Mouse (Mus musculus) embryonic facial prominence, embryonic 11.5 days (tissue): ENCODE data around the gene Otulinl. TPM values are rescaled to one million over a fixed set of nuclear protein-coding genes. Genes with fewer than 3 reads are reported as not detected.

ENCODE experiments used
- ATAC-seq: fragments of 200-750 bp; cut with Nextera tagmentation; replicated peaks from 2 replicates; pipeline ENCODE4 v1.8.0; 2017; ENCODE audit warnings: low read depth; ENCODE audit not compliant: insufficient number of reproducible peaks, low FRiP score, low TSS enrichment
- DNase-seq: peaks from one replicate; pipeline ENCODE4 v3.0.0-alpha.2; 2015; ENCODE audit warnings: low spot score
- H3K27ac ChIP-seq: fragments of 300-500 bp; sonication (generic); replicated peaks from 2 replicates; pipeline ENCODE4 v1.5.1; 2014; ENCODE audit warnings: mild to moderate bottlenecking, low read depth, low read length, control low read depth
- H3K27me3 ChIP-seq: fragments of 300-500 bp; sonication (generic); 2 replicates; pipeline ENCODE4 v1.6.1; 2014; ENCODE audit warnings: mild to moderate bottlenecking, low read length, moderate library complexity, mixed read lengths; ENCODE audit not compliant: control insufficient read depth, insufficient read depth
- H3K36me3 ChIP-seq: fragments of 300-500 bp; sonication (generic); replicated peaks from 2 replicates; pipeline ENCODE4 v1.6.1; 2014; ENCODE audit warnings: low read depth, mild to moderate bottlenecking, low read length, moderate library complexity, mixed read lengths; ENCODE audit not compliant: control insufficient read depth, insufficient read depth
- H3K4me1 ChIP-seq: fragments of 300-500 bp; sonication (generic); 2 replicates; pipeline ENCODE4 v1.6.1; 2014; ENCODE audit warnings: low read length, mixed read lengths; ENCODE audit not compliant: control insufficient read depth, insufficient read depth
- H3K4me2 ChIP-seq: fragments of 300-500 bp; sonication (generic); 2 replicates; pipeline ENCODE4 v1.6.1; 2014; ENCODE audit warnings: low read depth, mild to moderate bottlenecking, control low read depth, low read length, moderate library complexity
- H3K4me3 ChIP-seq: fragments of 300-500 bp; sonication (generic); 2 replicates; pipeline ENCODE4 v1.5.1; 2014; ENCODE audit warnings: low read depth, low read length, control low read depth
- H3K9ac ChIP-seq: fragments of 300-500 bp; sonication (generic); replicated peaks from 2 replicates; pipeline ENCODE4 v1.6.1; 2014; ENCODE audit warnings: mild to moderate bottlenecking, control low read depth, low read length
- H3K9me3 ChIP-seq: fragments of 300-500 bp; sonication (generic); replicated peaks from 2 replicates; pipeline ENCODE4 v1.6.1; 2016; ENCODE audit warnings: mild to moderate bottlenecking, low read length, inconsistent platforms, mixed read lengths; ENCODE audit not compliant: control insufficient read depth
- WGBS: fragments of 180-500 bp; shearing (Covaris S2); extraction: QIAGEN DNeasy Blood & Tissue Kit; methylation state at CpG from one replicate; pipeline ENCODE4 v1.1.7; 2014; 5-methylcytosine and 5-hydroxymethylcytosine counted together
- polyA plus RNA-seq: library from polyadenylated mRNA; unstranded; fragments of >200 nt; fragmentation: Nextera tagmentation; extraction: Ambion mirVana; gene quantifications from 2 replicates; pipeline ENCODE4 v1.2.1, GENCODE M21; 2014

Otulinl gene
- polyA plus RNA-seq, 1 experiment from 2014 or later, result 14.9 TPM

DNA sequence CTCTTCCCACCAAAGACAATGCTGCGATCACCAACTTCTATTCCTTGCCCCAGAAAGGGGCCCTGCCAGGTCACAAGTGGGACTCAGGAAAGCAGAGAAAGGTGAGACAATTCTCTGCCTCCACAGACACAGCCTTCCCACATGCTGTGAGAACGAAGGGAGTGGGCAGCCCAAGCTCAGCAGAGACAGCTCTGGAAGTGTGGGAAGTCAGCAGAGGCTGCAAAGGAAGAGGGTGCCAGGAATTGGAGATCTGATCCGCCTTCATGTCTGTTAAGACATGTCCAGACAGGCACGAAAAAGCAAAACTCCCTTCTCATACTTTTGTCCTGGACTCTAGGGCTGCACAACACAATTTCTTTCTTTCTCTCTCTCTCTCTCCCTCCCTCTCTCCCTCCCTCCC is 12.1 kb downstream of the Otulinl start:
- Histone ChIP-seq H3K36me3 (no peaks in the 10 kb centered on the region), H3K4me3 (no peak overlapping the region), H3K27ac (no peak overlapping the region), H3K27me3 (no peaks in the 10 kb centered on the region), H3K9me3 (no peaks in the 10 kb centered on the region), H3K9ac (no peak overlapping the region), H3K4me1 (no peaks in the 10 kb centered on the region), H3K4me2 (no peak overlapping the region)
- DNase-seq (no peak), ATAC-seq (no peak)
- WGBS, result 83% methylated on average over 4 of the region's 4 CpGs

GRCm38 (mm10) chr15:27668557-27668956 is 12.8 kb downstream of the Otulinl start:
- H3K27ac ChIP-seq, result no peak overlapping the region
- 91% methylated on average over 7 of the region's 7 CpGs for WGBS
- no peak overlapping the region for H3K9ac ChIP-seq
- no peaks in the 10 kb centered on the region for H3K36me3 ChIP-seq
- no peaks in the 10 kb centered on the region for H3K27me3 ChIP-seq
- H3K4me1 ChIP-seq, result no peaks in the 10 kb centered on the region
- H3K9me3 ChIP-seq, result no peaks in the 10 kb centered on the region
- no peak for ATAC-seq
- DNase-seq, result no peak
- no peak overlapping the region for H3K4me2 ChIP-seq
- H3K4me3 ChIP-seq, result no peak overlapping the region

DNA sequence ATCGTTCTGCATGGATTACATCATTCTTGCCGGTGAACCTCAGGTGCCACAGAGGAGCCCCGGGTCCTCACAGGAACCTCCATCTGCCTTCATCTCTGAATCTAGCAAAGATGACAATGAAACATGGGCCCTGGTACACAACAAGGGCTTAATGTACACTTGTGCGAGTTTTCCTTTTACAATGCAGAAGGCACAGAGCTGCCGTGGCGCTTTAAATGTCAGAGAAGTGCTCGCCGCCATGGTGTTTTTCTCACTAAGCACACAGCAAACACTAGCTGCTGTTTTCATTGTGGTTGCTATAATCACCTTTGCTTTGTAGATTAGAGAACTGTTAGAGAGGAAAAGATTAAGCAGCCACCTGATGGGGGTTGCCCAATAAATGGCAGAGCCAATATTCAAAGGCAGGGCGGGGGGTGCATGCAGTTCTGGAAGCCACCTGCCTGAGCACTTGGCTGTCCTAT is 13.3 kb downstream of the Otulinl start:
- H3K4me2 ChIP-seq, result no peak overlapping the region
- no peak overlapping the region for H3K9ac ChIP-seq
- H3K4me1 ChIP-seq, result no peaks in the 10 kb centered on the region
- no peaks in the 10 kb centered on the region for H3K36me3 ChIP-seq
- ATAC-seq, result no peak
- H3K27ac ChIP-seq, result no peak overlapping the region
- no peaks in the 10 kb centered on the region for H3K27me3 ChIP-seq
- no peak overlapping the region for H3K4me3 ChIP-seq
- no peak for DNase-seq
- no peaks in the 10 kb centered on the region for H3K9me3 ChIP-seq
- WGBS, result 80% methylated on average over 9 of the region's 9 CpGs

- H3K9me3 ChIP-seq, result no peaks in the 10 kb centered on the region
- no peak overlapping the region for H3K27ac ChIP-seq
- no peak for DNase-seq
- H3K4me3 ChIP-seq, result no peak overlapping the region
- H3K4me1 ChIP-seq, result no peaks in the 10 kb centered on the region
- no peak overlapping the region for H3K9ac ChIP-seq
- no peak for ATAC-seq
- WGBS, result 75% methylated on average over 9 of the region's 9 CpGs
- H3K4me2 ChIP-seq, result no peak overlapping the region
- H3K36me3 ChIP-seq, result no peaks in the 10 kb centered on the region
- H3K27me3 ChIP-seq, result no peaks in the 10 kb centered on the region
These were observed 14.4 kb downstream of the Otulinl start for GRCm38 (mm10) chr15:27666911-27667539.

- H3K9me3 ChIP-seq, result no peaks in the 10 kb centered on the region
- WGBS, result 58% methylated on average over 21 of the region's 21 CpGs
- no peaks in the 10 kb centered on the region for H3K4me1 ChIP-seq
- no peak overlapping the region for H3K9ac ChIP-seq
- no peak for ATAC-seq
- no peaks in the 10 kb centered on the region for H3K27me3 ChIP-seq
- DNase-seq, result peak; percentile 22
- H3K36me3 ChIP-seq, result no peaks in the 10 kb centered on the region
- no peak overlapping the region for H3K4me2 ChIP-seq
- no peak overlapping the region for H3K4me3 ChIP-seq
- H3K27ac ChIP-seq, result no peak overlapping the region
These were observed 15.9 kb downstream of the Otulinl start for GRCm38 (mm10) chr15:27665392-27665911.

GRCm38 (mm10) chr15:27664126-27664525 is 17.3 kb downstream of the Otulinl start:
- Histone ChIP-seq H3K36me3 (no peaks in the 10 kb centered on the region), H3K27me3 (no peaks in the 10 kb centered on the region), H3K9me3 (no peaks in the 10 kb centered on the region), H3K27ac (no peak overlapping the region), H3K9ac (no peak overlapping the region), H3K4me3 (no peak overlapping the region), H3K4me2 (no peak overlapping the region), H3K4me1 (no peaks in the 10 kb centered on the region)
- DNase-seq, result no peak
- ATAC-seq, result no peak
- 93% methylated on average over 9 of the region's 9 CpGs for WGBS

DNA sequence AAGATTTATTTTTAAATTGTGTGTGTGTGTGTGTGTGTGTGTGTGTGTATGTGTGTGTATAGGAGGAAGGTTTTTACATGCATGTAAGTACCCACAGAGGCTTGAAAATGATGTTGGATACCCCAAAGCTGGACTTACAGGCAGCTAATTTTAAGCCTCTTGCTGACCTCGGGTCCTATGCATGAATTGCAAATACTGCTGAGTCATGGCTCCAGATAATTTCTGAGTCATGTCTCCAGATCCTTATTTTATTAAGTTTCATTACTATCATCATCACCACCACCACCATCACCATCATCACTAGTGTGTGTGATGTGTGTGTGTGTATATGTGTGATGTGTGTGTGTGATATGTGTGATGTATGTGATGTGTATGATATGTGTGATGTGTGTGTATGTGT is 18.7 kb downstream of the Otulinl start:
- no peak overlapping the region for H3K4me3 ChIP-seq
- 48% methylated on average over 1 of the region's 1 CpGs for WGBS

GRCm38 (mm10) chr15:27661696-27662095 is 19.7 kb downstream of the Otulinl start:
- H3K4me1 ChIP-seq, result no peaks in the 10 kb centered on the region
- ATAC-seq (no peak), DNase-seq (no peak)
- H3K36me3 ChIP-seq, result no peaks in the 10 kb centered on the region
- no peak overlapping the region for H3K27ac ChIP-seq
- no peak overlapping the region for H3K9ac ChIP-seq
- WGBS, result 89% methylated on average over 6 of the region's 6 CpGs
- H3K27me3 ChIP-seq, result no peaks in the 10 kb centered on the region
- no peaks in the 10 kb centered on the region for H3K9me3 ChIP-seq
- no peak overlapping the region for H3K4me2 ChIP-seq
- no peak overlapping the region for H3K4me3 ChIP-seq

More for the DNA sequence above, 18.7 kb downstream of the Otulinl start:
- Histone ChIP-seq H3K4me1 (no peaks in the 10 kb centered on the region), H3K27me3 (no peaks in the 10 kb centered on the region), H3K9ac (no peak overlapping the region), H3K27ac (no peak overlapping the region), H3K9me3 (no peaks in the 10 kb centered on the region), H3K4me2 (no peak overlapping the region), H3K36me3 (no peaks in the 10 kb centered on the region)
- DNase-seq (no peak), ATAC-seq (no peak)
